Mouse (Mus musculus) c-Kit-positive CD71-positive TER-119-positive erythroid progenitor cells, embryonic 14.5 days (primary cell): ENCODE measurements around the gene Rhov.

Experiments
- DNase-seq: peaks from one replicate; pipeline ENCODE4 v3.0.0-alpha.2; 2013; ENCODE audit warnings: low spot score

Rhov gene

DNA sequence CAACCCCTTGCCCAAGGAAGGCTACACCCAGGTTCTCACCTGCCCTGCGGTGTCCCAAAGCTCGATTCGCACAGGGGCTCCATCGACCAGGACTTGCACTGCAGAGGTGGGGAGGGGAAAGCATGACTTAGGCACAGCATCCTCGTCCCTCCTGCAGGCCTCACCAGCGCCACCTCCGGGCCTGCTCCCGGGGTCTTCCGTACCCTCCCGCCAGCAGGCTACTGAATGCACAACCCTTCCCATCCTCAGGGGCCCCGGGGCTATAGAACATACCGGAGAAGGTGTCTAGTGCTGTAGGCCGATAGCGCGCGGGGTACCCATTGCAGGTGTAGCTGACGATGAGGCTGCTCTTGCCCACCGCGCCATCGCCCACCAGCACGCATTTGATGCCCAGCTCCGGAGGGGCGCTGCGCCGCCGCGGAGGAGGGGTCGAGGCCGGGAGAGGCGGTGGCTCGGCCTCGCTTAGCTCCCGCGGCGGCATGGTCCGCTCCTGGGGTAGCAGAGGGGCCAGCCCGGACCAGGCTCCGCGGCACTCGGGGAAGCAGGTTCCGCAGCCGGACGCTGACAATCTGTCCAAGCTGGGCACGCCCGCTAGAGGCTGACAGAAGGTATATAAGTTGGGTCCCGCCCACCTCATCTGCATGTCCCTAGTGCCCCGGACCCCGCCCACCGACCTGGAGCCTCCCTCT is at the start of gene Rhov:
Rhov (minus strand) TSS at position 630 of the 689 bp plus-strand sequence.
- peak; percentile 56 for DNase-seq

GRCm38 (mm10) chr2:119320571-119320970 is 49.5 kb upstream of the Rhov start:
- no peak for DNase-seq

GRCm38 (mm10) chr2:119318043-119318710 is 47.1 kb upstream of the Rhov start:
- no peak for DNase-seq

DNA sequence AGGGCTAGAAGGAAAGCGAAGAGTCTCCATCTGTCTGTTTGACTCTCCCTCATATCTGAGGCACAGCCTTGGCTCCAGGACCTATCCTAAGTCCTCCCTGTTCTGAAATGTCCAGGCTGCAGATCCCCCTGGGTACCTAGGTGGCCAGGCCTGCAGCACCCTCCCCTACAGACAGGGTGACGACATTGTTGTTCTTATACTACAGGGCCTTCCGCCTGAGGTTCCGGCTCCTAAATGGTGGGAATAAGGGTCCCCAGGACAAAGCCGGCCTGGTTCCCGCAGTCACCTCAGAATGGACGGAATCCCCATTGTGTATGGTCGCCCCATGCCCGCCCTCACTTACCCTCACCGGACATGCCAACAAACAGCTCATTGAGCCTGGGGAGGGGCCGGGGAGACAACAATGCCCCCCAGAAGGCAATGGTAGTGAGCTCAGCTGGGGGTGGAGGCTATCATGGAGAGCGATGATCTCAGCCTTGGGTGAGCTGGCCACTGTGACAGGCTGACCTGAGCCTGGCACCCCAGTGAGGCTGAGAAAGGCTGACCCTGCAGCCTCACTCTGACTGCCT is 43.8 kb upstream of the Rhov start:
- no peak for DNase-seq

DNA sequence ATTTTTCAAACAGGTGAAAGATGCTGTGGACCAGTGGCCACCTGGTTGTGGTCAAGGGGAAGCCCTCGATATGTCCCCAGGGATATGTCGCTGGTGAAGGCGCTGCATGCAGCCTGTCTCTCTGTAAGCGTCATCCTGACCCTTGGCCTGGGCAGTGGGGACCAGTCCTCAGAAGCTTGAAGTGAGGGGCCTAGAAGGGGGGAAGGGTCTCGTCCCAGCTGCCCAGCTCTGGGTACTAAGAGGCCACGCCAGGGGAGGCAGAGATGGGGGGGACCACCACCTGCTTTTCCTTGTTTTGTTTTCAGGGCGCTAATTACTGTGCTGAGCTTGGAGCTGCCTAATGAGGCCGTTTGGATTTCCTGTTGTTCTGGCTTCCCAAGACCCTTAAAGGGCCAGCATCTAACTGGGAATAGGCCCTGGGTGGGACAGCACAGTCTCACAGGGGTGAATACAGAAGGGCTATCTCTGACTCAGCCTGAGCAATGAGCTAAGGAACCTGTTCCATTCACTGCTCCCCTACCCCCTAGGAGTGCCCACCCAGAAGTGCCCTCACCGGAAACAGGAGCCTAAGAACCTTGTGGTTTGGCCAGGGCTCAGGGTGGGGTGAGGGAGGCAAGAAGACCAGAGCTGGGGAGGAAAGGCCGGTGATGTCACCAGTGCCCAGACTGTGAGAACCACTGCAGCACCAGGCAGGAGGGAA is 42.9 kb upstream of the Rhov start:
- DNase-seq, result no peak

GRCm38 (mm10) chr2:119312380-119312958 is 41.4 kb upstream of the Rhov start:
- DNase-seq, result no peak

DNA sequence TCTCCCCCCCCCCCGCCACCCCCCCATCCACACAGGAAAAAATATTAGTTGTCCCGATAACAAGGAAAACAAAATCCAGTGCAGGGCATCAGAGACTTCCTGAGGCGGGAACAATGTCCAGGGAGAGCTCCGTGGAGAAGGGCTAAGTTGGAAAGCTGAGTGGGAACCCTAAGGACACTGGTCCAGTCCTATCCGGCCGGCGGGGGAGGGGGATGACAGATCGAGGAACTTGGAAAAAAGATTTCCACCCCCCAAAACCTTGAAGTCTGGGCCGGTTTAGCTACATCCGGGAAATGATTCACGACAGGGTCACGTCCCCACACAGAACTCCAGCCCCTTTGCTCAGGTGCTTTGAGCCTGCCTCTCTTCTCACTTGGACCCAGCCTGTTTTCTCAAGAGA is 40.5 kb upstream of the Rhov start:
- no peak for DNase-seq

- no peak for DNase-seq
These were observed 33.7 kb upstream of the Rhov start for GRCm38 (mm10) chr2:119304798-119305208.

- DNase-seq, result no peak
These were observed 33.3 kb upstream of the Rhov start for GRCm38 (mm10) chr2:119304391-119304790.

- DNase-seq, result no peak
These were observed 31.8 kb upstream of the Rhov start for GRCm38 (mm10) chr2:119302876-119303275.

- no peak for DNase-seq
These were observed 29.9 kb upstream of the Rhov start for GRCm38 (mm10) chr2:119300819-119301493.

DNA sequence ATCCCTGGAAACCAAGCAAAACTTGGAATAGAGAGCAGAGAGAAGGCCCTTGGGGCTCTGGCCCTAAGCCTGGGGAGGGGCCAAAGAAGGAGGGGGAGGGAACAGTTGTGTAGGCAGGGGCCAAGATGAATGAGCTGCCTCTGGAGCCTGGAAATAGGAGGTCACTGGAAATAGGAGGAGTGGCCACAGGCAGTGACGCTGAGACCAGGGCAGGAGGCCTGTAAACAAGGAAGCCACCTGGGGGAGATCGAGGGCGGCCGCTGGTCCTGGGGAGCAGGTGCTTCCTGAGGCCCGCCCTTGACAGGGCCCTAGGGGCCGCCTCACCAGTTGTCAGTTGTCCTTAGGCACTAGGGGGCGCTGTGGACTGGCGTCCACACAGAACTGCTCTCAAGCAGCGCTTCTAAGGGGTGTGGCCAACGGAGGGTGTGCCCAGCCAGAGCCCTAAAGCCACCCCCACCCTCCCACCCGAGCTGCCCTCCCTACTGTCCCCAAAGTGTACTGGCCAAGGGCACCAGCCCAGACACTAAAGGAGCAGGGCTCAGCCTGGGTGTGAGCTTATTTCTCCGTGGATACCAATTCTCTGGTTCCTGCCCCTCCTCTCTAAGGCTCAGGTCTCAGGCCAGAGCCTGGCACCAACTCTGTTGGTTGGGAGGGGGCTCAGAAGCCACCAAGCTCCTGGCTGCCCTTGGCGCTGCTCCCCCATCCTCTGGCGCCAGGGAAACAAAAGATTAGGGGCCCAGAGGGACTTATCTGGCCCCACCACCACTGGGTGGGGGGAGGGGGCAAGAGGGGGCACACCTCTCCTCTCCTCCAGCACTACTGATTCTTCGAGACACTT is 29.1 kb upstream of the Rhov start:
- peak; percentile 96 for DNase-seq

DNA sequence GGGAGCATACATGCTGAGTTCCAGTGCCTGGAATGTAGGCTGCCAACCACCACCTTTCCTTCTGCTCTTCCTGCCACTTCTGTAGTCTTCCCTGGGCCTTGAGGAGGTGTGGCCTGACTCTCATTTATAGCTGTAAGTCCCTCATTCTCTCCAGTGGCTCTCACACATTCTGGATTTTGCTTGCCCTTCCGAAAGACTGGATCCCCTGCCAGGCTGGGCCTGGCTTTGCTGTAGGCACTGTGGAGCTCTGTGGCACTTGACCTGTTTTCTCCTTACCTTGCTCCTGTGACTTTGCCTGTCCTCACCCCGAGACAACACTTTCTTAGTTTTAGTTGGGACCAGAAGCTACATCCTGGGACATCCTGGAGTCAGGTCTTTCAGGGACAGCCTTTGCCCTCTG is 27.8 kb upstream of the Rhov start:
- no peak for DNase-seq

- DNase-seq, result peak; percentile 64
These were observed 27.3 kb upstream of the Rhov start for GRCm38 (mm10) chr2:119298330-119298729.

DNA sequence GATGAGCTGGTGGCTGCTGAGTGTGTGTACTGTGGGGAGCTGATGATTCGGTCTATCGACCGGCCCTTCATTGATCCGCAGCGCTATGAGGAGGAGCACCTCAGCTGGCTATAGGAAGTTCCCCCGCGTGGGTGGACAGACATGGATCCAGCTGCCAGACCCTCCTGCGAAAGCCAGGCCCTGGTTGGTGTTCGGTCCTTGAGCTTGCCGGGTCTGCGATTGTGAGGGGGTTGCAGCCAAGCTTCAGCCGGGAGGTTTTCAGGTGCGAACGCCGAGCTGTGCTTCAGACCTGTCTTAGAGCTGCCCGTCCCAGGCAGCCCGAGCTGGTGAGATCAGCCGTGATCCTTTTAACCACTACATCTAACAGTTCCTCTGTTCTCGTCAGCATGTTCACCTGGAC is 26.4 kb upstream of the Rhov start:
- DNase-seq, result no peak

DNA sequence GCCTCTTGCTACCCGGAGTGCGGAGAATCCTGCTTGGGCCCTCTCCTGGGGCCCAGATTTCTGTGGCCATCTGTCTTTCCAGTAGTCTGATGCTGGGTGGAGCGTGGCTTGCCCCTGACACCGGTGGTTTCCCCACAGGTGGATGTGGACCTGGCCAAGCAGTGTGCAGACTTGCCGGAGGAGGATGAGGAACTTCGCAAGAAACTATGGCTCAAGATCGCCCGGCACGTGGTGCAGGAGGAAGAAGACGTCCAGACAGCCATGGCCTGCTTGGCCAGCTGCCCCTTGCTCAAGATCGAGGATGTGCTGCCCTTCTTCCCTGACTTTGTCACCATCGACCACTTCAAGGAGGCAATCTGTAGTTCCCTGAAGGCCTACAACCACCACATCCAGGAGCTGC is 25.7 kb upstream of the Rhov start:
- DNase-seq, result no peak

DNA sequence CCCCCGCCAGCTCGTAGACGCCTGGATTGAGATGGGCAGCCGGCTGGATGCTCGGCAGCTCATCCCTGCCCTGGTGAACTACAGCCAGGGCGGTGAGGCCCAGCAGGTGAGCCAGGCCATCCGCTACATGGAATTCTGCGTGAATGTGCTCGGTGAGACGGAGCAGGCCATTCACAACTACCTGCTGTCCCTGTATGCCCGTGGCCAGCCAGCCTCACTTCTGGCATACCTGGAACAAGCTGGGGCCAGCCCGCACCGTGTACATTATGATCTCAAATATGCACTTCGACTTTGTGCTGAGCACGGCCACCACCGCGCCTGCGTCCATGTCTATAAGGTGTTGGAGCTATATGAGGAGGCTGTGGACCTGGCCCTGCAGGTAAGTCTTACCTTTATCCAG is 23.3 kb upstream of the Rhov start:
- DNase-seq, result no peak

DNA sequence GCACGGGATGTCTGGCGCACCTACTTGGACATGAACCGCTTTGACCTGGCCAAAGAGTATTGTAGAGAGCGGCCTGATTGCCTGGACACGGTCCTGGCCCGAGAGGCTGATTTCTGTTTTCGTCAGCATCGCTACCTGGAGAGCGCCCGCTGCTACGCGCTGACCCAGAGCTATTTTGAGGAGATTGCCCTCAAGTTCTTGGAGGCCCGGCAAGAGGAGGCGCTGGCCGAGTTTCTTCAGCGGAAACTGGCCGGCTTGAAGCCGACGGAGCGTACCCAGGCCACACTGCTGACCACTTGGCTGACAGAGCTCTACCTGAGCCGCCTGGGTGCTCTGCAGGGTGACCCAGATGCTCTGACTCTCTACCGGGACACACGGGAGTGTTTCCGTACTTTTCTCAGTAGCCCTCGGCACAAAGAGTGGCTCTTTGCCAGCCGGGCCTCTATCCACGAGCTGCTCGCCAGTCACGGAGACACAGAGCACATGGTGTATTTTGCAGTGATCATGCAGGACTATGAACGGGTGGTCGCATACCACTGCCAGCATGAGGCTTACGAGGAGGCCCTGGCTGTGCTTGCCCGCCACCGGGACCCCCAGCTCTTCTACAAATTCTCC is 22.8 kb upstream of the Rhov start:
- DNase-seq, result no peak

GRCm38 (mm10) chr2:119293311-119293710 is 22.2 kb upstream of the Rhov start:
- DNase-seq, result no peak

GRCm38 (mm10) chr2:119292852-119293251 is 21.8 kb upstream of the Rhov start:
- no peak for DNase-seq

DNA sequence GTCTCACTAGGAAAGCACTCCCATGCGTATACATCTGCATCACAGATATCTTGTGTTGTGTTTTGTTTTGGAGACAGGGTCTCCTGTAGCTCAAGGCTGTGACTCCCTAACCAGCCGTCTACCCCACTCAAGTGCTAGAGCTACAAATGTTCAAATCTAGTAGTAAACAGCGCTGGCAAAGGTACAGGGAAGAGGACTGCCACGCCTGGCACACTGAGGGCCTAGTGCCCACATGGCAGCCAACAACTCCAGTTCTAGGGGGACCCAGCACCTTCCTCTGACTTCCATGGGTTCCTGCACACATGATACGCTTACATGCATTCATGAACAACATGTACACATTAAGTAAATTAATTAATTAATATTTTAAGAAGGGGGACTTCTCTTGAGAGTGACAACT is 21.2 kb upstream of the Rhov start:
- no peak for DNase-seq
